Mouse (Mus musculus) MEL (cell line): ENCODE data around the gene Dhrs1. TPM values are rescaled to one million over a fixed set of nuclear protein-coding genes. Genes with fewer than 3 reads are reported as not detected.
A peak's percentile ranks its signal among the peaks of the same experiment; 100 is the strongest.

ENCODE experiments used
- DNase-seq: peaks from one replicate; pipeline ENCODE4 v3.0.0; 2011; ENCODE audit warnings: low read depth, low spot score
- H3K27ac ChIP-seq: 2 replicates; pipeline ENCODE4 v1.5.1; 2012; ENCODE audit warnings: low read depth, mild to moderate bottlenecking, control low read depth, low read length, moderate library complexity; ENCODE audit not compliant: control insufficient read depth
- H3K27me3 ChIP-seq, 2 experiments: fragments of 150-350 bp in 1 of 2; sonication (generic) in 1 of 2; 2 replicates each; pipeline ENCODE4 v1.6.1; 2012; ENCODE audit warnings: low read length in 2 of 2, mild to moderate bottlenecking in 2 of 2, improper control_type of control experiment in 1 of 2, moderate library complexity in 1 of 2; ENCODE audit not compliant: insufficient read depth in 2 of 2, control insufficient read depth in 1 of 2
- H3K36me3 ChIP-seq, 2 experiments: 2 replicates each; pipeline ENCODE4 v1.6.1; 2012 to 2014; ENCODE audit warnings: low read length in 2 of 2, improper control_type of control experiment in 1 of 2, inconsistent platforms in 1 of 2, mild to moderate bottlenecking in 1 of 2; ENCODE audit not compliant: insufficient read depth in 2 of 2, control insufficient read depth in 1 of 2
- H3K4me1 ChIP-seq, 2 experiments: fragments of 150-350 bp in 1 of 2; sonication (generic) in 1 of 2; 2 replicates each; pipeline ENCODE4 v1.6.1; 2012; ENCODE audit warnings: low read length in 2 of 2, improper control_type of control experiment in 1 of 2, mild to moderate bottlenecking in 1 of 2; ENCODE audit not compliant: insufficient read depth in 2 of 2, control insufficient read depth in 1 of 2
- H3K4me3 ChIP-seq, 2 experiments: fragments of 150-350 bp in 1 of 2; sonication (generic) in 1 of 2; 2 replicates each; pipeline ENCODE4 v1.5.1; 2012; ENCODE audit warnings: low read depth in 2 of 2, low read length in 2 of 2, mild to moderate bottlenecking in 2 of 2, moderate library complexity in 2 of 2, control low read depth in 1 of 2, improper control_type of control experiment in 1 of 2; ENCODE audit not compliant: control insufficient read depth in 1 of 2, insufficient read depth in 1 of 2
- H3K79me2 ChIP-seq: 2 replicates; pipeline ENCODE4 v1.6.1; 2012; ENCODE audit warnings: mild to moderate bottlenecking, low read length, moderate library complexity; ENCODE audit not compliant: control insufficient read depth, poor library complexity, insufficient read depth
- H3K9ac ChIP-seq: 2 replicates; pipeline ENCODE4 v1.6.1; 2012; ENCODE audit warnings: low read depth, mild to moderate bottlenecking, control low read depth, low read length, moderate library complexity; ENCODE audit not compliant: control insufficient read depth, poor library complexity, severe bottlenecking
- H3K9me3 ChIP-seq: fragments of 150-350 bp; sonication (generic); replicated peaks from 2 replicates; pipeline ENCODE4 v1.6.1; 2012; ENCODE audit warnings: mild to moderate bottlenecking, low read length, improper control_type of control experiment, moderate library complexity; ENCODE audit not compliant: insufficient read depth
- CTCF ChIP-seq, 3 experiments: IDR thresholded peaks in 2 of 3; conservative IDR thresholded peaks in 1 of 3; 2 replicates each; pipeline ENCODE4 v1.5.1; 2011 to 2012; ENCODE audit warnings: low read length in 3 of 3, low read depth in 2 of 3, mild to moderate bottlenecking in 2 of 3, improper control_type of control experiment in 1 of 3, inconsistent platforms in 1 of 3, mixed read lengths in 1 of 3, moderate library complexity in 1 of 3; ENCODE audit not compliant: control insufficient read depth in 1 of 3, insufficient read depth in 1 of 3, poor library complexity in 1 of 3, severe bottlenecking in 1 of 3
- ELF1 ChIP-seq: IDR thresholded peaks from 2 replicates; pipeline ENCODE4 v1.6.1; 2014; ENCODE audit warnings: low read depth, mild to moderate bottlenecking, inconsistent platforms, low read length, improper control_type of control experiment, moderate library complexity
- EP300 ChIP-seq, 2 experiments: IDR thresholded peaks; 2 replicates each; pipeline ENCODE4 v1.6.1; 2011; ENCODE audit warnings: improper control_type of control experiment in 2 of 2, low read length in 2 of 2, low read depth in 1 of 2, mild to moderate bottlenecking in 1 of 2
- HCFC1 ChIP-seq: IDR thresholded peaks from 2 replicates; pipeline ENCODE4 v1.6.1; 2012; ENCODE audit warnings: low read depth, mild to moderate bottlenecking, inconsistent platforms, low read length, improper control_type of control experiment, moderate library complexity
- JUND ChIP-seq: IDR thresholded peaks from 2 replicates; pipeline ENCODE4 v1.6.1; 2011; ENCODE audit warnings: low read depth, mild to moderate bottlenecking, improper control_type of control experiment, low read length
- MAX ChIP-seq: IDR thresholded peaks from 2 replicates; pipeline ENCODE4 v1.6.1; 2011; ENCODE audit warnings: low read length, improper control_type of control experiment
- MAZ ChIP-seq: IDR thresholded peaks from 2 replicates; pipeline ENCODE4 v1.6.1; 2012; ENCODE audit warnings: low read depth, mild to moderate bottlenecking, inconsistent platforms, low read length, improper control_type of control experiment
- MYB ChIP-seq: IDR thresholded peaks from 2 replicates; pipeline ENCODE4 v1.6.1; 2011; ENCODE audit warnings: mild to moderate bottlenecking, low read depth, low read length, improper control_type of control experiment
- POLR2A ChIP-seq, 2 experiments: IDR thresholded peaks; 2 replicates each; pipeline ENCODE4 v1.6.1; 2011 to 2012; ENCODE audit warnings: low read length in 2 of 2, mild to moderate bottlenecking in 2 of 2, control low read depth in 1 of 2, improper control_type of control experiment in 1 of 2, low read depth in 1 of 2, moderate library complexity in 1 of 2; ENCODE audit not compliant: control insufficient read depth in 1 of 2, insufficient read depth in 1 of 2, poor library complexity in 1 of 2
- POLR2AphosphoS2 ChIP-seq: IDR thresholded peaks from 2 replicates; pipeline ENCODE4 v1.6.1; 2011; ENCODE audit warnings: low read length, improper control_type of control experiment
- POLR2AphosphoS5 ChIP-seq: IDR thresholded peaks from 2 replicates; pipeline ENCODE4 v1.6.1; 2012; ENCODE audit warnings: low read depth, borderline replicate concordance, mild to moderate bottlenecking, inconsistent platforms, low read length, moderate library complexity, mixed read lengths
- RAD21 ChIP-seq: IDR thresholded peaks from 2 replicates; pipeline ENCODE4 v1.6.1; 2011; ENCODE audit warnings: mild to moderate bottlenecking, low read depth, low read length, improper control_type of control experiment
- SIN3A ChIP-seq: IDR thresholded peaks from 2 replicates; pipeline ENCODE4 v1.6.1; 2012; ENCODE audit warnings: low read length, improper control_type of control experiment, inconsistent platforms
- TAL1 ChIP-seq: IDR thresholded peaks from 2 replicates; pipeline ENCODE4 v1.6.1; 2012; ENCODE audit warnings: mild to moderate bottlenecking, inconsistent platforms, low read length, moderate library complexity, mixed read lengths
- TCF12 ChIP-seq: IDR thresholded peaks from 2 replicates; pipeline ENCODE4 v1.6.1; 2014; ENCODE audit warnings: low read depth, mild to moderate bottlenecking, inconsistent platforms, low read length, improper control_type of control experiment, moderate library complexity
- USF2 ChIP-seq, 2 experiments: IDR thresholded peaks; 2 replicates each; pipeline ENCODE4 v1.6.1; 2011 to 2012; ENCODE audit warnings: improper control_type of control experiment in 2 of 2, low read length in 2 of 2, borderline replicate concordance in 1 of 2, inconsistent platforms in 1 of 2, low read depth in 1 of 2, mild to moderate bottlenecking in 1 of 2; ENCODE audit not compliant: insufficient read depth in 1 of 2
- ZC3H11A ChIP-seq: IDR thresholded peaks from 2 replicates; pipeline ENCODE4 v1.6.1; 2012; ENCODE audit warnings: low read depth, mild to moderate bottlenecking, inconsistent platforms, low read length, improper control_type of control experiment
- ZNF384 ChIP-seq: IDR thresholded peaks from 2 replicates; pipeline ENCODE4 v1.6.1; 2012; ENCODE audit warnings: low read depth, mild to moderate bottlenecking, inconsistent platforms, low read length, improper control_type of control experiment
- polyA plus RNA-seq, 2 experiments: library from polyadenylated mRNA; stranded (reverse) in 1 of 2; unstranded in 1 of 2; fragments of >175 nt in 1 of 2; fragments of >200 nt in 1 of 2; gene quantifications; 2 replicates each; pipeline versions ENCODE4 v1.2.1 to v1.2.4; 2012; ENCODE audit warnings: low replicate concordance in 2 of 2, low read depth in 1 of 2; ENCODE audit not compliant: insufficient read length in 2 of 2, insufficient read depth in 1 of 2, missing spikeins in 1 of 2
- total RNA-seq: library from RNA; depleted of rRNA; stranded (reverse); fragments of 300-350 nt; gene quantifications from 2 replicates; pipeline ENCODE4 v1.2.3, GENCODE M21; 2012

The Dhrs1 gene
- total and polyA plus RNA-seq, 3 experiments, result 20.0 to 48.8 TPM; not detected in 1

- peak overlapping the region; percentile 49 for H3K27ac ChIP-seq
- H3K9ac ChIP-seq, result peak overlapping the region; percentile 38
- H3K9me3 ChIP-seq, result no peaks in the 10 kb centered on the region
- peaks cover 6 to 27% of the 10 kb centered on the region in 2 experiments for H3K4me1 ChIP-seq
- peaks cover 0 to 4% of the 10 kb centered on the region in 2 experiments; a peak in 2 of 4 replicates for H3K36me3 ChIP-seq
- H3K79me2 ChIP-seq, result no peaks in the 10 kb centered on the region
- no peak for DNase-seq
- H3K4me3 ChIP-seq, result no peak overlapping the region
- no peaks in the 10 kb centered on the region for H3K27me3 ChIP-seq
- TF ChIP-seq TAL1, result no peak
- no peak for TF ChIP-seq MAZ
- no peak for TF ChIP-seq RAD21
- no peak for TF ChIP-seq POLR2A (IDR thresholded peaks at IDR 0.05; ENCODE audit: control insufficient read depth in 1 of 2, insufficient read depth in 1 of 2, low read depth in 1 of 2, low read length in 2 of 2, poor library complexity in 1 of 2)
- TF ChIP-seq ZNF384, result no peak
- TF ChIP-seq CTCF (IDR thresholded peaks at IDR 0.05 in 2 of 3, conservative IDR thresholded peaks at IDR 0.05 in 1 of 3; ENCODE audit: control insufficient read depth in 1 of 3, insufficient read depth in 1 of 3, low read depth in 2 of 3, low read length in 3 of 3, poor library complexity in 1 of 3, severe bottlenecking in 1 of 3), result no peak
- TF ChIP-seq TCF12, result no peak
- TF ChIP-seq HCFC1, result no peak
- TF ChIP-seq SIN3A, result no peak
- no peak for TF ChIP-seq MAX
- no peak for TF ChIP-seq ELF1
- TF ChIP-seq MYB, result no peak
- no peak for TF ChIP-seq JUND
- TF ChIP-seq EP300 (IDR thresholded peaks at IDR 0.05; ENCODE audit: low read depth in 1 of 2, low read length in 2 of 2), result no peak
- no peak for TF ChIP-seq USF2 (IDR thresholded peaks at IDR 0.05; ENCODE audit: borderline replicate concordance in 1 of 2, insufficient read depth in 1 of 2, low read depth in 1 of 2, low read length in 2 of 2)
Observed at GRCm38 (mm10) chr14:55763166-55763565, 17.7 kb upstream of the Dhrs1 start.

GRCm38 (mm10) chr14:55762001-55762821 is 16.7 kb upstream of the Dhrs1 start:
- H3K4me1 ChIP-seq, result peaks cover 6 to 27% of the 10 kb centered on the region in 2 experiments
- no peaks in the 10 kb centered on the region for H3K27me3 ChIP-seq
- peaks cover 0 to 4% of the 10 kb centered on the region in 2 experiments; a peak in 2 of 4 replicates for H3K36me3 ChIP-seq
- H3K9ac ChIP-seq, result no peak overlapping the region
- no peak for TF ChIP-seq ZC3H11A
- no peak for TF ChIP-seq POLR2A (IDR thresholded peaks at IDR 0.05; ENCODE audit: control insufficient read depth in 1 of 2, insufficient read depth in 1 of 2, low read depth in 1 of 2, low read length in 2 of 2, poor library complexity in 1 of 2)
- no peak for TF ChIP-seq ZNF384
- no peak for TF ChIP-seq POLR2AphosphoS2
- TF ChIP-seq POLR2AphosphoS5, result no peak
- no peak for TF ChIP-seq MAZ
- no peak for TF ChIP-seq HCFC1
- H3K27ac ChIP-seq, result no peak overlapping the region
- H3K79me2 ChIP-seq, result no peaks in the 10 kb centered on the region
- H3K4me3 ChIP-seq, result no peak overlapping the region
- no peak for DNase-seq
- H3K9me3 ChIP-seq, result no peaks in the 10 kb centered on the region
